Mouse (Mus musculus) testis, adult 2 months (tissue): ENCODE measurements around the gene Msh6.

ENCODE experiments used
- CTCF ChIP-seq: fragments of 200-500 bp; IDR thresholded peaks from 2 replicates; pipeline ENCODE4 v1.5.1; 2012; ENCODE audit warnings: low read depth, mild to moderate bottlenecking, inconsistent platforms, low read length, moderate library complexity; ENCODE audit not compliant: control insufficient read depth, insufficient read depth, insufficient replicate concordance
- POLR2A ChIP-seq: fragments of 200-500 bp; IDR thresholded peaks from 2 replicates; pipeline ENCODE4 v1.6.1; 2012; ENCODE audit warnings: low read depth, mild to moderate bottlenecking, inconsistent platforms, low read length, moderate library complexity; ENCODE audit not compliant: control insufficient read depth

DNA sequence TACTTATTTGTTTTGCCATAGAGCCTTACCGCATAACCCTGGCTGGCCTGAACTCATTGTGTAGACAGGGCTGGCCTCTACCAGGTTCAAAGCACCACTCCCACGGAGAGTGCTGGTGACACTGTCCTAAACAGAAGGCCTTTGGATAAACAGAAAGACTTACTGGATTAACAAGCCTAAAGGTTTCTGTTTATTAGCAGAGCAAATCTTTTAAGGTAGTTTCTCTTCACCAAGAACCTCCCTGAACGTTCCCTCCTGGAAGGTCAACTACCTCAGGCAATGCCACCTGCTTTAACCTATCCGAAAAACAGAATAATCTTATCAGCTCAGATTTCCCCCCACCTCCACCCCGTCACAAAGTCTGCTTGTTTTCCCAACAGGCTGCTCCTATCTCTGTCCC lies 2.0 kb upstream of the Msh6 start:
- TF ChIP-seq CTCF (no peak), POLR2A (no peak)
